Mouse (Mus musculus): ENCODE data around the gene Slc4a4. TPM values are rescaled to one million over a fixed set of nuclear protein-coding genes. Genes with fewer than 3 reads are reported as not detected.

Gene Slc4a4
- polyA plus RNA-seq, 1 experiment from 2014 or later, result 4.6 TPM

GRCm38 (mm10) chr5:88972277-88972676 is 85.7 kb downstream of the Slc4a4 start:
- no peak overlapping the region for H3K9ac ChIP-seq (ENCODE audit: low read depth, low read length)
- H3K27ac ChIP-seq (ENCODE audit: low read depth, low read length), result peak overlapping the region; percentile 62
- no peak for TF ChIP-seq CTCF (IDR thresholded peaks at IDR 0.05; ENCODE audit: low read depth)
- WGBS, result 28% methylated on average over 7 of the region's 7 CpGs
- H3K4me3 ChIP-seq (ENCODE audit: low read depth, low read length), result no peak overlapping the region
- no peaks in the 10 kb centered on the region for H3K9me3 ChIP-seq (ENCODE audit: control insufficient read depth)
- no peaks in the 10 kb centered on the region for H3K27me3 ChIP-seq (replicated peaks; ENCODE audit: control insufficient read depth, insufficient read depth, low read length)
- H3K36me3 ChIP-seq (ENCODE audit: control insufficient read depth, insufficient read depth), result no peaks in the 10 kb centered on the region
- 0 out of 2 replicates have a peak, but pooled peaks cover 8% of the 10 kb centered on the region for H3K4me1 ChIP-seq (replicated peaks; ENCODE audit: control insufficient read depth, insufficient read depth, low read length)
- peak overlapping the region; percentile 37 for H3K4me2 ChIP-seq (replicated peaks; ENCODE audit: low read depth)
- ATAC-seq, result peak; percentile 73

- Histone ChIP-seq H3K9me3 (ENCODE audit: control insufficient read depth) (no peaks in the 10 kb centered on the region), H3K4me3 (ENCODE audit: low read depth, low read length) (no peak overlapping the region), H3K27me3 (replicated peaks; ENCODE audit: control insufficient read depth, insufficient read depth, low read length) (no peaks in the 10 kb centered on the region), H3K36me3 (ENCODE audit: control insufficient read depth, insufficient read depth) (no peaks in the 10 kb centered on the region), H3K4me1 (replicated peaks; ENCODE audit: control insufficient read depth, insufficient read depth, low read length) (0 out of 2 replicates have a peak, but pooled peaks cover 8% of the 10 kb centered on the region), H3K4me2 (replicated peaks; ENCODE audit: low read depth) (no peak overlapping the region), H3K27ac (ENCODE audit: low read depth, low read length) (no peak overlapping the region), H3K9ac (ENCODE audit: low read depth, low read length) (no peak overlapping the region)
- no peak for TF ChIP-seq CTCF (IDR thresholded peaks at IDR 0.05; ENCODE audit: low read depth)
- ATAC-seq, result no peak
- WGBS, result 94% methylated on average over 1 of the region's 1 CpGs
Observed at GRCm38 (mm10) chr5:88973130-88973529, 86.5 kb downstream of the Slc4a4 start.

DNA sequence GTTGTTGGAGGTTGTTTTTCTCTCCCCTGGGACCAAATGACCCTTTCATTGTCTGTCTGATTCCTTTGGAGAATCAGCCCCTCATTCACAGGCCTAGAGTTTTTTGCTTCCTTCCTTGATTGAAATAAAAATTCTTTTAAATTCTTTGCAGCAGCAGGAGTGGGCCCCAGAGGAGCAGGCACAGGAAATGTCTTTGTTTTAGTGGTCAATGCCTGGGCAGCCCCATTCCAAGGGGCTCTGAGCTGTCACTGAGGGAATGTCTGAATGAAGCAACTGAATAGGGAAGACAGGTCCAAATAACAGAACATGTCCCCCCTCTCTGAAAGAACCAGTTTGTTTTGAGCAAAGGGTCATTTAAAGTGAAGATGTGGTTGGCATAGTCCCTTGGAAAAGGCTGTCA is 89.1 kb downstream of the Slc4a4 start:
- TF ChIP-seq CTCF (IDR thresholded peaks at IDR 0.05; ENCODE audit: low read depth), result no peak
- ATAC-seq, result no peak

DNA sequence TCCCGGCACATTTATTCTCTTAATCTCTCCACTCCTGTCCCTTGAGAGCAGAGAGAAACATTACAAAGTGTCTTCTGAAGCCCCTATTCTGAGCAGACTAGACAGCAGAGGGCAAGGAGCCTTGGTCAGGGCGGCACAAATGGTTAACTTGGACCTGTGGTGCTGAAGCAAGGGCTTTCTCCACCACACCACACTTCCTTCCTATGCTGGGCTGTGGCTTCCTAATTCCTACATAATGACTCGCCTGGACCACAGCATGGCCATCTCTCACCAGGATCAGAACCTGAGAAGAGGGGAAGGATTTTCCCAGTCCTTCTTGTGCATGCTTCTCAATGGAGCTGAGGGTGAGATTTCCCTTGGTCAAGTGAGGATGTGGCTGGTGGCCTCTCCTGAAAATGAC is 89.8 kb downstream of the Slc4a4 start:
- Histone ChIP-seq H3K4me2 (replicated peaks; ENCODE audit: low read depth) (no peak overlapping the region), H3K9me3 (ENCODE audit: control insufficient read depth) (no peaks in the 10 kb centered on the region), H3K4me3 (ENCODE audit: low read depth, low read length) (no peak overlapping the region), H3K27me3 (replicated peaks; ENCODE audit: control insufficient read depth, insufficient read depth, low read length) (no peaks in the 10 kb centered on the region), H3K36me3 (ENCODE audit: control insufficient read depth, insufficient read depth) (no peaks in the 10 kb centered on the region), H3K27ac (ENCODE audit: low read depth, low read length) (no peak overlapping the region), H3K4me1 (replicated peaks; ENCODE audit: control insufficient read depth, insufficient read depth, low read length) (0 out of 2 replicates have a peak, but pooled peaks cover 3% of the 10 kb centered on the region), H3K9ac (ENCODE audit: low read depth, low read length) (no peak overlapping the region)
- no peak for TF ChIP-seq CTCF (IDR thresholded peaks at IDR 0.05; ENCODE audit: low read depth)
- WGBS, result 78% methylated on average over 3 of the region's 3 CpGs
- ATAC-seq, result no peak

More for the DNA sequence above, 89.1 kb downstream of the Slc4a4 start:
- no peaks in the 10 kb centered on the region for H3K9me3 ChIP-seq (ENCODE audit: control insufficient read depth)
- H3K4me2 ChIP-seq (replicated peaks; ENCODE audit: low read depth), result no peak overlapping the region
- no peaks in the 10 kb centered on the region for H3K36me3 ChIP-seq (ENCODE audit: control insufficient read depth, insufficient read depth)
- H3K27ac ChIP-seq (ENCODE audit: low read depth, low read length), result no peak overlapping the region
- H3K27me3 ChIP-seq (replicated peaks; ENCODE audit: control insufficient read depth, insufficient read depth, low read length), result no peaks in the 10 kb centered on the region
- no peak overlapping the region for H3K4me3 ChIP-seq (ENCODE audit: low read depth, low read length)
- no peak overlapping the region for H3K9ac ChIP-seq (ENCODE audit: low read depth, low read length)
- 0 out of 2 replicates have a peak, but pooled peaks cover 3% of the 10 kb centered on the region for H3K4me1 ChIP-seq (replicated peaks; ENCODE audit: control insufficient read depth, insufficient read depth, low read length)

DNA sequence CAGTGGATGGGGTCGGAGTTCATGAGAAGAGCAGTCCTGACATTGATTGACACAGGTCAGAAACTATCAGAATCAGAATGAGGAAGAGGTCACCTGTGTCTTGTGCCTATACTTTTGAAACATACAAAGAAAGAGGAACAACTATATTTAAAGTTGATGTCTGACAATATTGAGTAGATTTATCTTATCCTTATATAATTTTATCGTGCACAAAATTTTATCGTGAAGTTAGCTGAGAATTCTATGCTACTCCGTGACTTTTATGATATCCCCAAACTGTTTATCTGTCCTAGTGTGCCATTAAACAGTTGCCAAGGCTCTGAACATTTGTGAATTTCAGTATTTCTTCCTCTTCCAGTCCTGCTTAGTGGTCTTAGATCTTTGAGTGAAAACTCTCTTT is 94.1 kb downstream of the Slc4a4 start:
- WGBS, result 67% methylated on average over 4 of the region's 4 CpGs
- no peaks in the 10 kb centered on the region for H3K27me3 ChIP-seq (replicated peaks; ENCODE audit: control insufficient read depth, insufficient read depth, low read length)
- no peaks in the 10 kb centered on the region for H3K9me3 ChIP-seq (ENCODE audit: control insufficient read depth)
- no peaks in the 10 kb centered on the region for H3K36me3 ChIP-seq (ENCODE audit: control insufficient read depth, insufficient read depth)
- H3K4me2 ChIP-seq (replicated peaks; ENCODE audit: low read depth), result no peak overlapping the region; the same call in 1 of the 2 replicates
- H3K4me1 ChIP-seq (replicated peaks; ENCODE audit: control insufficient read depth, insufficient read depth, low read length), result no peaks in the 10 kb centered on the region
- H3K27ac ChIP-seq (ENCODE audit: low read depth, low read length), result peak overlapping the region; percentile 54; the same call in 1 of the 2 replicates
- no peak overlapping the region for H3K9ac ChIP-seq (ENCODE audit: low read depth, low read length)
- ATAC-seq, result no peak
- H3K4me3 ChIP-seq (ENCODE audit: low read depth, low read length), result no peak overlapping the region
- no peak for TF ChIP-seq CTCF (IDR thresholded peaks at IDR 0.05; ENCODE audit: low read depth)

DNA sequence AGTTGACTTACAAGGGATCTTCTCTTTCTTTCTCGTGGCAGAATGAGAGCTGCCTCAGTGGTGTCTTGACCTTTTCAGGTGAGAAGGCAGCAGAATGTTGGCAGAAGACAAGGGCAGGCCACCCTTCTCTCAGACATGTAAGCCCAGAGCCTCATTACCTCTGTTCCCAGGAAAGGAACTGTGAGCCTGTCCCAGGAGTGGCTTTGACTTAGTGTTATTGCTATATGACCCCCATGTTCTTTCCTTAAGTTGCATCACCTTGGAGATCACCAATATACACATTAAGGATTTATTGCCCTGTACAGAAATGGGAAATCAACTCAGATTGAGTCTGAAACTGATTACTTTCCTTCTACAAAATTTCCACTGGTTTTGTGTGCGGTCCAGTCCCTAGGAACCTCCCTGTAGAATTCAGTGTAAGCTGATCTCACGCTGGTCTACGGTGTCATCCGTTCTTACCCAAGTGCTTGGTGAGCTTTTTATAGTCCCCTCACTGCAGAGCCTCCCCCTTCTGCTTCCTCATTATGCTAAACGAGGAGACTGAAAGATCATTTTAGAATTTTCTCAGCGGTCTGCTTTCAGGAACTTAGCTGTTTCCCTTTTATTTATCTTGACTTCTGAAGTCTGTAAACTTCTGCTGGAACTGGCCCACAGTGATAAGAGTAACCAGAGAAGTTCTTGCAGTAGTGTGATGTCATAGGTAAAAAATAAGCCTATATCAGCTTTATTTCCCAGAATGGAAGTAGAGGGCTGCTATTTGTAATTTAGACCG is 94.8 kb downstream of the Slc4a4 start:
- TF ChIP-seq CTCF (IDR thresholded peaks at IDR 0.05; ENCODE audit: low read depth), result no peak
- Histone ChIP-seq H3K27me3 (replicated peaks; ENCODE audit: control insufficient read depth, insufficient read depth, low read length) (no peaks in the 10 kb centered on the region), H3K4me1 (replicated peaks; ENCODE audit: control insufficient read depth, insufficient read depth, low read length) (no peaks in the 10 kb centered on the region), H3K9me3 (ENCODE audit: control insufficient read depth) (no peaks in the 10 kb centered on the region), H3K9ac (ENCODE audit: low read depth, low read length) (no peak overlapping the region), H3K27ac (ENCODE audit: low read depth, low read length) (peak overlapping the region; percentile 54; the same call in 1 of the 2 replicates), H3K4me3 (ENCODE audit: low read depth, low read length) (no peak overlapping the region), H3K36me3 (ENCODE audit: control insufficient read depth, insufficient read depth) (no peaks in the 10 kb centered on the region), H3K4me2 (replicated peaks; ENCODE audit: low read depth) (peak overlapping the region; percentile 13; the same call in 1 of the 2 replicates)
- 13% methylated on average over 8 of the region's 8 CpGs for WGBS
- ATAC-seq, result peak; percentile 78
